Mouse (Mus musculus): ENCODE measurements around the gene 4632433K11Rik. TPM values are rescaled to one million over a fixed set of nuclear protein-coding genes. Genes with fewer than 3 reads are reported as not detected.

Gene 4632433K11Rik
- polyA plus RNA-seq (2012; rRNA removed): not detected in 2 replicates

GRCm38 (mm10) chr7:5033818-5034217, at the start of gene 4632433K11Rik:
Gene 4632433K11Rik (plus strand): TSS chr7:5034118.

DNA sequence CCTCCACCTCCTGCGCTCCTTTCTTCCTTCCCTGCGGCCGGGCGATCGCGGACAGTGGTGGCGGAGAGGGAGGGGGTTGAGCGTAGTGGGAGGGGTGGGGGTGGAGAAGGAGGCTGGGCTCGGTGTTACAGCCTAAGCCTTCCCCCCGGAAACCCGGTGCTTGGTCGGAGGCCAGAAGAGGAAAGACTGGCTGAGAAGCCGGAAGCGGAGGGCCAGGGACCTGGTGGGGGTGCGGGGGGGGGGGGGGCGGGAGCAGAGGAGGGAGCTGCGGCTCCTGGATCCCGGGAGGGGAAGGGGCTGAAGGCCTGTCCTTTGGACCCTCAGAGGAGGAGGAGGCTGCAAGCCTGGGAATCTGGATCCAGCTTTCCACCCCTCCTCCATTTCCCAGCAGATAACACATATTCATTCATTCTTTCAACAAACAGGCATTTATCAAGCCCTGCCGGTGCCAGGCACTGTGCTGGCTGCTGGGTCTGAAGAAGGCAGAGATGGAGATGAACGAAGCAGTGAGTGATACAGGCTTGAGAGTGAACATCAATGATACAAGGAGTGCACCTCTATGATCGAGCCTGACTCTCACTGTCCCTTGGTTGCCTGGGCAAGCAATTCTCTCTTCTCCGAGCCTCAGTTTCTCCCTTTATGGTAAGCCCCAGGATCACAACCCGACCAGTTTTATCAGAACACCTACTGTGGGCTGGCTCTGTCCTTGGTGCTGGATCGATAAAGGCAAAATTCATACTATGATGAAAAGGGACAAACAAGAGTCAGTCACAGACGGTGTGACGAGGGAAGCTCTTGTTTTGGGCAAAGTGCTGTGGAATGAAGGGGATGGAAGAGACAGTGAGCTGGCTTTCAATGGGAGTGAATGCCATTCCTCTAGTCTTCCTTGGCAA, 37.7 kb upstream of the 4632433K11Rik start, which contains the start of gene Zfp579:
Zfp579 (minus strand) TSS at position 156 of the 893 bp plus-strand sequence.

GRCm38 (mm10) chr7:5014251-5015117, 19.4 kb upstream of the 4632433K11Rik start, which contains the start of the genes Zfp524 and Fiz1:
Gene Zfp524 (plus strand): TSS chr7:5014415.
Gene Fiz1 (minus strand): TSS chr7:5014697.

GRCm38 (mm10) chr7:5015118-5016001, 18.6 kb upstream of the 4632433K11Rik start, which contains the start of gene Gm44973:
Gene Gm44973 (plus strand): TSS chr7:5015496.

DNA sequence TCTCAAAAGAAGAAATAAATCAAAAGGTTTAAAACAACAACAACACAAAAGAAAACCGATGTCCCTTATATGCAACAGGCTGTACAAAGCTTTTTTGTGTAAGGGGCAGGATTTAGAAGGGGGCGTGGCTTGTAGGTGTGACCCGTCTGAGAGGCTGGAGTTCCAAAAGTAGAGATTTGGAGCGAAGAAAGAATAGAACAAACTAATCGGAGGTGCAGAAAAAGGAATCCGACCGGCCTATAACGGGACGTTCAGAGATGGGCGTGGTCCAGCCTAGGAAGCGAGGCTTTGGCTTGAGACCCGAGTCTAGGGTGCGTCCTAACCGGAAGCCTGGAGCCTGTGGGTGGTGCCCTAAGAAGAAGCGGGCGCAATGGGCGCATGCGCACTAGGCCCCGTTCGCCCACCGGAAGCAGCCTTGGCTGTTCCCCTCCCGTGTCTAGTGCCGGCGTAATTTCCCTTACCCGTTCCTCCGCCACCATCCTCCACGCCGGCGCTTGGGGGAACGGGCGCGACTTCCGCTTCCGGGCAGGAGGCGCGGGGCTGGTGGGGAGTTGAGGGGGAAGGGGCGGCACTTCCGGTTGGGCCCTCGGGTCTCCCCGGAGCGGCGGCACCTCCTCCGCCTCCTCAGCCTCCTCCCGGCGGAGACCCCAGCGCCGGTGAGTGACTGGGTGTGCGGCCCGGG, 13.8 kb upstream of the 4632433K11Rik start, which contains the start of the genes Zfp865 and Ccdc106:
Zfp865 (plus strand) TSS at position 377 of the 682 bp plus-strand sequence.
Ccdc106 (plus strand) TSS at position 554 of the 682 bp plus-strand sequence.

DNA sequence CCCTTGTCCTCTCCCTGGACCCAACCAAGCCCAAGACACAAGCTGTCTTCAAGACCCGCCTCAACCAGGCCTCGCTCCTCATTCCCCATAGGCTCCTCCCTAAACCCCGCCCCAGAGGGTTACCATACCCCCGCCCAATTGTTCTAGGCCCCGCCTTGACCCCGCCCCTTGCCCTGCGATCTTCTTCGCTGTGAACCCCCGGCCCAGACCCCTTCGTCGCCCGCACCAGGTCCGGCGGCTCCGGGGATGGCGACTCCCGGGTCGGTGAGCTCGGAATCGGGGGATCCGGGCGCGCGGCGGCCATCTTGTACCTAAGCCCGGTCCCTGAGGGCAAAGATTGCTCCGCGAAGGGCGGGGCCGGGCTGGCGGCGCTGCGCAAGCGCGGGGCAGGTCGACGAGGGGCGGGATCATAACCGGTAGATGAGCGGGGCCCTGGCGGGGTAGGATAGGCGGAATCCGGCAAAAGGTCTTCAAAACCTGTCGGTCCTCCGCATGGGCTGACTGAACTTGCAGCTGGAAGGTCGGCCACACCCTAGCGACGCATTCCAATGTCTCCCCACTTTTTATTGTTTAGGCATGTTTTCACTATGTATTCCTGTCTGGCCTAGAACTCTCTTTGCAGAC, 4.3 kb downstream of the 4632433K11Rik start, which contains the start of gene Zfp784:
Zfp784 (minus strand) TSS at position 338 of the 624 bp plus-strand sequence.

DNA sequence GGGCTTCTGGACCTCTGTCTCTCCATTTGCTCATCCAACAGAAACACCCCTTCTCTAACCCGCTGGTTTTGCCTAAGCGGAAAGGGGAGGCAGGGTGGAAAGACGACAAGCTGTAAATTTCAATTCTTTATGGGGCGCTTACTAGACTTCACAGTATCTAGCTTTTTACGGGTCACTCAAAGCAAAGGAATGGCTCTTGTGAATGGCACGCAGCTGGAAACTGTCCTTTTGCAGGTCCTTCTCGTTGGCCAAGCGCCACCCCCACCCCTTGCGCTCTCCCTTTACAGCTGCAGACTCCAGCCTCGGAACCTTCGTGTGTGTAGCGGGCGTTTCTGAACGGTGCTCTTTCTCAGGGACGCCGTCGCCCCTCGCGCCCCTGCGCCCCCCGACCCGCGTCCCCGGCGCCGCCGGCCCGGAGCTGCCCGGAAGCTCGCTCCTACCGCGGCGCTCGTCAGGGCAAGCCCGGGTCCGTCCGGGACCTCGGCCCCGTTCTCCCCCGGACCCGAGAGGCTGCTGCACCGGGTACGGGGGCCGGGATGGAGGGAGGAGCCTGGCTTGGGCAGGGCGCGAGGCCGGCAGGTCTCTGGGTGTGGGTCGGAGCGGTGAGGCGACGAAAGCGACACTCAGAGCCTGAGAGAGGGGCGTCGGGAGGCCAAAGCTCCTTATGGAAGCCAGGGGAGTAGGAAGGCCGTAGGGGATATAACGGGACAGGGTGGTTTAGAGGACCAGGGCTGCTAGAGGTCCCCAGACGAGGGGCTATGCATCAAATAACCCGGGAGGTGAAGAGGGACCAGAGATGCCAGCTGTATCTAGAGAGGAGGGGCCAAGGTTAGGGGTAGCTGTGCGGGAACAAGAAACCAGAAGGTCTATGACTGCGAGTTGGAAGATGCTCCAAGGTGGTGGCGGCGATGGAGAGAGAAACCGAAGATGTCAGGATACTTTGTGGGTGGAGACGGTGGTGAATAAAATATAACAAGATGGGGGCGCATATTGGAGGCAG, 17.6 kb downstream of the 4632433K11Rik start, which contains the start of gene Zfp580:
Zfp580 (plus strand) TSS at position 346 of the 1,000 bp plus-strand sequence.

DNA sequence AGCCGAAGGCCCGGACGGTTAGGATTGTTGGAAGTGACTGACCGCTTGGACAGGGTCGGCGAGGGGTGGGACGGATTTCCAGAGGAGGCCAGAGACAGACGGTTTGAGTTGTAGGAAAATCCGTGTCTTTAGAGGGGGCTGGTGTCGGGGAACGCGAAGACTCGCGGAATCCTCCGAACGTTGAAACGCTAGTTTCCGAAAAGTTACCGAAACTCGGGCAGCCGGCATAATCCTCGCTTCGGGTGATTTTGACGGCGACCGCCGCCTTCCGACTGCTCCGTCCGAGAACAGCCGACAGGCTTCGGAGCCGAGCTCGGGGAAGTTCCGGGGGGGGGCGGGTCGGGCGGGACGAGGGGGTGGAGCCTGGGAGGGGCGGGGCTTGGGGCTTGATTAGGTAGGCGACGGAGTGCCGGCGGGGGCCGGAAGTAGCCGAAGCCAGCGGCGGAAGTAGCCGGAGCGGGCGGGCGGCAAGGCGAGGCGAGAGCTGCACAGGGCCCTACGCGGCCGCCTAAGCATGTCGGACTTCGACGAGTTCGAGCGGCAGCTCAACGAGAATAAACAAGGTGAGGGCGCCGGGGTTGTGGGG, 27.9 kb downstream of the 4632433K11Rik start, which contains the start of gene U2af2:
U2af2 (plus strand) TSS at position 370 of the 586 bp plus-strand sequence.

DNA sequence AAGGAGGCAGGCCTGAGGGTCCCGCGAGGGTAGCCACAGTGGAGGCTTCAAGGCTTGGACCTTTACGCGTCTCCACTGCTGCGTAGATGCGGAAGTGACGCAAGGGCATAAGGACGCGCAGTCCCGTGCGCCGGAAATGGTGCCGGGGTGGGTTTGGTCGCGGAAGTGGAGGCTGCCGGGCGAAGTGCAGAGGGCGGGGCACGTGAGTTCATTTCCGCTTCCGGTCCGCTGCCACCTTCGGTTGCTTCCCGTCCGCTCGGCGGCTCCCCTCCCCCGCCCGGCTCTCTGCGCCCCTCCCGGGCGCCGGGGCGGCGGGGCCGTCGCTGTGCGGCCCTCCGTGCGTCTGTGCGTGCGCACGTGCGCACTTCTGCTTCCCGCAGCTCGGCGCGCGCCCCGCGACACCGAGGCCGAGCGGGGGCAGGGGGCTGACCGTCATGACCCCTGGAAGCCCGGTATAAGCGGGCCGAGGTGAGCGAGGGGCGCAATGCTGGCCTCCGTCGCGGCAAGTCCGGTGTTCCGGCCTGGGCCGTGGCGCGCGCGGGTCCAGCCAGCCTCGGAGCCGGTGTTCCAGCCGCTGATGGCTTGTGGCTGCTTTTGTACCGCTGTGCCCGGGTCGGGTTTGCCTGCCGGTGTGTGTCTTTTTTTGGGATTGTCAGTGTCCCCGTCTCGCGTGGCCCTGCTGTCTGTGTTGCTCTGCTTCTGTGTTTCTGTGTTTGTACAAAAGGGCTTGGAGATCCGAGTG, 46.3 kb downstream of the 4632433K11Rik start, which contains the start of gene Epn1:
Epn1 (plus strand) TSS at position 226 of the 742 bp plus-strand sequence.

Other genes starting within 250 kb of the 4632433K11Rik start
- gene Tmem238, start 244.5 kb upstream of the 4632433K11Rik start, polyA plus RNA-seq (2012; rRNA removed): 6.4 and 7.8 TPM in 2 replicates
- 289 and 373 TPM in 2 replicates for gene Rpl28, start 241.2 kb upstream of the 4632433K11Rik start, polyA plus RNA-seq (2012; rRNA removed)
- gene Ube2s, start 221.5 kb upstream of the 4632433K11Rik start, polyA plus RNA-seq (2012; rRNA removed): 351 and 378 TPM in 2 replicates
- 155 and 178 TPM in 2 replicates for gene Shisa7, start 189.4 kb upstream of the 4632433K11Rik start, polyA plus RNA-seq (2012; rRNA removed)
- 2.4 and 3.1 TPM in 2 replicates for gene Isoc2b, start 163.9 kb upstream of the 4632433K11Rik start, polyA plus RNA-seq (2012; rRNA removed)
- gene Isoc2a, start 157.0 kb upstream of the 4632433K11Rik start, polyA plus RNA-seq (2012; rRNA removed): 6.4 and 7.5 TPM in 2 replicates
- gene Gm36210, start 127.6 kb upstream of the 4632433K11Rik start, polyA plus RNA-seq (2012; rRNA removed): 0.89 and 1.0 TPM in 2 replicates
- 8.0 and 9.8 TPM in 2 replicates for gene Zfp628, start 118.9 kb upstream of the 4632433K11Rik start, polyA plus RNA-seq (2012; rRNA removed)
- 34.3 and 37.0 TPM in 2 replicates for gene Nat14, start 112.1 kb upstream of the 4632433K11Rik start, polyA plus RNA-seq (2012; rRNA removed)
- 2.5 and 3.2 TPM in 2 replicates for gene Ssc5d, start 108.3 kb upstream of the 4632433K11Rik start, polyA plus RNA-seq (2012; rRNA removed)
- 0.12 and 0.23 TPM in 2 replicates for gene Sbk2, start 69.7 kb upstream of the 4632433K11Rik start, polyA plus RNA-seq (2012; rRNA removed)
- 1.9 and 2.0 TPM in 2 replicates for gene Sbk3, start 63.0 kb upstream of the 4632433K11Rik start, polyA plus RNA-seq (2012; rRNA removed)
- 83.5 and 95.4 TPM in 2 replicates for gene Zfp579, start 38.0 kb upstream of the 4632433K11Rik start, polyA plus RNA-seq (2012; rRNA removed)
- 9.7 and 10.5 TPM in 2 replicates for gene Zfp524, start 19.7 kb upstream of the 4632433K11Rik start, polyA plus RNA-seq (2012; rRNA removed)
- 30.6 and 33.0 TPM in 2 replicates for gene Fiz1, start 19.4 kb upstream of the 4632433K11Rik start, polyA plus RNA-seq (2012; rRNA removed)
- not detected in 2 replicates for gene Gm44973, start 18.6 kb upstream of the 4632433K11Rik start, polyA plus RNA-seq (2012; rRNA removed)
- 28.3 and 32.9 TPM in 2 replicates for gene Zfp865, start 13.7 kb upstream of the 4632433K11Rik start, polyA plus RNA-seq (2012; rRNA removed)
- 70.7 and 72.2 TPM in 2 replicates for gene Ccdc106, start 13.6 kb upstream of the 4632433K11Rik start, polyA plus RNA-seq (2012; rRNA removed)
- gene Zfp784, start 4.3 kb downstream of the 4632433K11Rik start, polyA plus RNA-seq (2012; rRNA removed): 5.8 and 7.8 TPM in 2 replicates
- 46.8 and 62.8 TPM in 2 replicates for gene Zfp580, start 17.4 kb downstream of the 4632433K11Rik start, polyA plus RNA-seq (2012; rRNA removed)
- gene U2af2, start 28.0 kb downstream of the 4632433K11Rik start, polyA plus RNA-seq (2012; rRNA removed): 319 and 341 TPM in 2 replicates
- gene Epn1, start 46.1 kb downstream of the 4632433K11Rik start, polyA plus RNA-seq (2012; rRNA removed): 180 and 196 TPM in 2 replicates
- gene Rfpl4, start 82.8 kb downstream of the 4632433K11Rik start, polyA plus RNA-seq (2012; rRNA removed): not detected in 2 replicates
- 0.36 and 0.44 TPM in 2 replicates for gene Rasl2-9, start 91.8 kb downstream of the 4632433K11Rik start, polyA plus RNA-seq (2012; rRNA removed)
- gene Vmn1r55, start 115.6 kb downstream of the 4632433K11Rik start, polyA plus RNA-seq (2012; rRNA removed): not detected in 2 replicates
- not detected in 2 replicates for gene Vmn1r56, start 162.6 kb downstream of the 4632433K11Rik start, polyA plus RNA-seq (2012; rRNA removed)
- not detected in 2 replicates for gene Vmn1r57, start 184.4 kb downstream of the 4632433K11Rik start, polyA plus RNA-seq (2012; rRNA removed)

All from central nervous system, embryonic 18 days (tissue).